Mouse (Mus musculus): Measurements from ENCODE around the gene Sp3.

DNA sequence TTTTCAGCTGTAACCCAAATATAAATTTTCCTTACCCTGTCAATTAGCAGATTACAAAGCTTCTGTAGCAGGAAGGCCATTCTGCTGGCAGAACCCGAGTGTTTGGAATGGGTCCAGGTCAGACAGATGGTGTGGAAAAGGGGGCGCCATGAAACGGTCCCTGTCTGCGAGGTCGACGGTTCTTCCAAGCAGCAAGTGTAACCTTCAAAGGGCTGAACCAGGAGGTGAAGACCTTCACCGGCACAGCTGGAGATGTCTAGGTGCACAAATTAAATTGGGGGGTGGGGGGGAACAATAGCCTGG is 66.8 kb downstream of the Sp3 start:
- TF ChIP-seq CTCF (IDR thresholded peaks at IDR 0.05; ENCODE audit: low read depth, low read length) (no peak), POLR2A (IDR thresholded peaks at IDR 0.05; ENCODE audit: borderline replicate concordance, low read depth, low read length) (no peak)

All from bone marrow macrophage, adult 2 months (primary cell).